Mouse (Mus musculus): ENCODE measurements around the gene Timmdc1.
"Not testable (repeated sequence)": the region's sequence is repeated elsewhere in the genome, so short reads cannot be mapped to it uniquely, and the experiment has no call there.

The Timmdc1 gene

GRCm38 (mm10) chr16:38496604-38497140 lies 25.8 kb downstream of the Timmdc1 start:
- no peak for DNase-seq

- no peak for DNase-seq
Observed at GRCm38 (mm10) chr16:38493890-38494289, 28.6 kb downstream of the Timmdc1 start.

- DNase-seq: no peak
Observed at GRCm38 (mm10) chr16:38492551-38492950, 29.9 kb downstream of the Timmdc1 start.

GRCm38 (mm10) chr16:38483582-38484309 lies 38.7 kb downstream of the Timmdc1 start:
- peak; percentile 47 to 51 for DNase-seq

- DNase-seq: peak; percentile 66
Observed at GRCm38 (mm10) chr16:38482780-38483562, 39.5 kb downstream of the Timmdc1 start.

GRCm38 (mm10) chr16:38481327-38481726 lies 41.1 kb downstream of the Timmdc1 start:
- DNase-seq: no peak

GRCm38 (mm10) chr16:38478296-38478695 lies 44.2 kb downstream of the Timmdc1 start:
- DNase-seq: no peak

GRCm38 (mm10) chr16:38477241-38477608 lies 45.2 kb downstream of the Timmdc1 start:
- not testable (repeated sequence) for DNase-seq

GRCm38 (mm10) chr16:38476312-38477240 lies 45.9 kb downstream of the Timmdc1 start:
- DNase-seq: peak; percentile 55 to 56

GRCm38 (mm10) chr16:38475681-38476311 lies 46.7 kb downstream of the Timmdc1 start:
- DNase-seq: no peak

GRCm38 (mm10) chr16:38474677-38475286 lies 47.7 kb downstream of the Timmdc1 start:
- DNase-seq: no peak

GRCm38 (mm10) chr16:38473661-38474060 lies 48.8 kb downstream of the Timmdc1 start:
- no peak for DNase-seq

GRCm38 (mm10) chr16:38472507-38472873 lies 50.0 kb downstream of the Timmdc1 start:
- DNase-seq: no peak

GRCm38 (mm10) chr16:38471697-38472506 lies 50.6 kb downstream of the Timmdc1 start:
- DNase-seq: no peak

- DNase-seq: no peak
Observed at GRCm38 (mm10) chr16:38469437-38469836, 53.0 kb downstream of the Timmdc1 start.

- DNase-seq: no peak
Observed at GRCm38 (mm10) chr16:38468706-38469018, 53.8 kb downstream of the Timmdc1 start.

- no peak for DNase-seq
Observed at GRCm38 (mm10) chr16:38467917-38468705, 54.4 kb downstream of the Timmdc1 start.

GRCm38 (mm10) chr16:38467091-38467916 lies 55.2 kb downstream of the Timmdc1 start:
- DNase-seq: no peak

GRCm38 (mm10) chr16:38466089-38466488 lies 56.4 kb downstream of the Timmdc1 start:
- DNase-seq: no peak

Measured in B cell, adult 2 months (primary cell).